Mouse (Mus musculus) effector memory CD4-positive, alpha-beta T cell, adult 7 months (primary cell): ENCODE data around the gene Pbx3. TPM values are rescaled to one million over a fixed set of nuclear protein-coding genes. Genes with fewer than 3 reads are reported as not detected.

Source experiments
- polyA plus RNA-seq: library from polyadenylated mRNA; unstranded; fragments of 100-300 nt; shearing (Covaris generic); gene quantifications from one replicate; pipeline ENCODE4 v1.2.1, GENCODE M21; 2017

The Pbx3 gene
- polyA plus RNA-seq, result 11.6 TPM

DNA sequence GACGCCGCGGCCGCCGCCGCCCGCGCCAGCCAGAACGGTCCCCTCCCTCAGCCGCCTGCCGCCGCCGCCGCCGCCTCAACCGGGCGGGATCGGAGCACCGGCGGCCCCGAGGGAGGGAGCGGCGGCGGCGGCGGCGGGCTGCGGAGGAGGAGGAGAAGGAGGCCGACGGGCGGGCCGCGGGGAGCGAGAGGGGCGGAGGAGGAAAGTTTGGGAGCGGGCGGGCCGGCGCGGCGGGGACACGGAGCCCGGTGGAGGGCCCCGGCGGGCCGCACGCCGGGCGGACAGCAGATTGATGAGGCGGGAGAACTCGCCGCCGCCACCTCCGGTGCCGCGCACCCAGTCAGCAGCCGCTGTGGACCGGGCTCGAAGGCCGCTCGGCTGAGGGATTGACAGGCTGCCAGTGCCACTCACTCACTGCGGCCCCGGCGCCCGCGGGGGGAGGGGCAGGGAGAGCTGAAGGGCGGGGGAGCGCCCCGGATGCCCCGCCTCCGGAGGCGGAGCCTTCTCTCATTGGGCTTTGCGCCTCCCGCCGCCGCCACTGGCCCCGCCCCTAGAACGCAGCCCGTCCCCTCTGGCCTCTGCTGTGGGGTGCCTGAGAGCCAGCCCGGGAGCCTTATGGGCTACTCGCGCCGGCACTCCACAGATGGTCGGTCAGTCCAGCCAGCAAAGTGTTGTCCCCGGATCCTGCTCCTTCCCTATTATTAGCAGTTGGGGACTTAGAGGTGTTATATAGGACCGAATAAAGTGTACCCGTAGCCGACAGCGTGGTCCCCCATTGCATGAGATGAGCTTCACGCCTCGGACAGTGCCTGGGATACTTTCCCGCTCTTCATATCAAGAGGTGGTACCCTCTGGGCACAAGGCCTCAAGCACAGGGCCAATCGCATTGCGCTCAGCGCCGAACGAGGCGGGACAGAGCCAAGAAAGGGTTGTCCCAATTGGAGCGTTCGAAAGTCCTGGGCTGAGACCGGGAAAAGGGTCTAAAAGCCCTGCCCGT lies at the start of gene Pbx3:
Gene Pbx3, minus strand, starts transcription at position 838 of the 997 bp plus-strand sequence.

DNA sequence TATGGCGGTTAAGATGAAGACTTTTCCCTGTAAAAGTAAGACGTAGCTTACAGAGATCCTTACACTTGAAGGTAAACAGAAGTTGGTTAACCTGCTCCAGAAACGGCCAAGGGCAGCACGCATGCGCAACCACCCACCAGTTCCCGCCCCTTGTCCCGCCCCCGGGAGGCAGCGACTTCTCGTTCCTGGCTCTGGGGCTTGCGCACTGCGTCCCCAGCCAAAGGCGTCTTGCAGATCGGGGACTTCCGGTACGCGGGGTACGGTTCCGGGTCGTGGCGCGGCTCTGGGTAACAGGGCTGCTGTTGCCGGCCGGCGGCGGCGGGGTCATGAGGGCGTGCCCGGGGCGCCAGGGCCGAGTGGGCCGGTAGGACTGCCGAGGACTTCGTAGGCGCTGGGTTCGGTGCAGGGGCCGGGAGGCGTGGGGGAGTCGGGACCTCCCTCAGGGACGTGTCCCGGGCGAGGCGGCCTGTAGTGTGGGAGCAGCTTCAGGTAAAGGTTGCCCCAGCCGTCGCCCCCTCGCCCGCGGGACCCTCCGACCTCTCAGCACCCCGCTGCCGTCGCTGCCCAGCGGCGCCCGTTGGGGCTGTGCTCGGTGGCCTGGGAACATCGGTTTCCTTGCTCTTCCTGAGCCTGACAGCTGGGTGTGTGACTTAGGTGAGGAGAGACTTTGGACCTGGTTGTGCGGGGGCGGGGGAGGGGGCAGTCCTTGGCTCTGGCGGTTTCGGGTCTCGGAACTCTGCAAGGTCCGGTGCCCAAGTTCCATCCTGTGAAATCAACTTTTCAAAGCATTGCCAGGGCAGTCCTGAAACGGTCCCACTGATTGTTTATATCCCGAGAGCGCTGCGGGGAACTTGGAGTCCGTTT lies 33.9 kb upstream of the Pbx3 start, which contains the start of gene Mapkap1:
Gene Mapkap1, plus strand, starts transcription at position 171 of the 864 bp plus-strand sequence.

Other genes with a start within 250 kb of the Pbx3 start
- gene Mapkap1, start 33.6 kb upstream of the Pbx3 start, polyA plus RNA-seq, result 126 TPM